Mouse (Mus musculus) heart, postnatal 0 days (tissue): ENCODE measurements around the gene Nppa. TPM values are rescaled to one million over a fixed set of nuclear protein-coding genes. Genes with fewer than 3 reads are reported as not detected.
"Not testable (repeated sequence)": the region's sequence is repeated elsewhere in the genome, so short reads cannot be mapped to it uniquely, and the experiment has no call there.

Experiments
- ATAC-seq: fragments of 200-750 bp; cut with Nextera tagmentation; 2 replicates; pipeline ENCODE4 v1.8.0; 2017; ENCODE audit warnings: low read depth, moderate number of reproducible peaks, moderate library complexity; ENCODE audit not compliant: insufficient read depth
- DNase-seq: peaks from one replicate; pipeline ENCODE4 v3.0.0-alpha.2; 2016; ENCODE audit warnings: low spot score
- H3K27ac ChIP-seq: fragments of 300-500 bp; sonication (generic); 2 replicates; pipeline ENCODE4 v1.5.1; 2014; ENCODE audit warnings: low read depth, mild to moderate bottlenecking
- H3K27me3 ChIP-seq: fragments of 300-500 bp; sonication (generic); 2 replicates; pipeline ENCODE4 v1.6.1; 2014; ENCODE audit warnings: low read length, mixed read lengths; ENCODE audit not compliant: control insufficient read depth, insufficient read depth
- H3K36me3 ChIP-seq: fragments of 300-500 bp; sonication (generic); replicated peaks from 2 replicates; pipeline ENCODE4 v1.6.1; 2014; ENCODE audit warnings: low read length, mixed read lengths; ENCODE audit not compliant: control insufficient read depth, insufficient read depth
- H3K4me1 ChIP-seq: fragments of 300-500 bp; sonication (generic); 2 replicates; pipeline ENCODE4 v1.6.1; 2014; ENCODE audit warnings: antibody characterized with exemption; ENCODE audit not compliant: control insufficient read depth, insufficient read depth
- H3K4me2 ChIP-seq: fragments of 300-500 bp; sonication (generic); 2 replicates; pipeline ENCODE4 v1.6.1; 2014; ENCODE audit warnings: low read depth, mild to moderate bottlenecking, low read length, moderate library complexity
- H3K4me3 ChIP-seq: fragments of 300-500 bp; sonication (generic); 2 replicates; pipeline ENCODE4 v1.5.1; 2014; ENCODE audit warnings: low read depth, low read length
- H3K9ac ChIP-seq: fragments of 300-500 bp; sonication (generic); replicated peaks from 2 replicates; pipeline ENCODE4 v1.6.1; 2014; ENCODE audit warnings: low read depth, low read length, mixed read lengths
- H3K9me3 ChIP-seq: fragments of 300-500 bp; sonication (generic); replicated peaks from 2 replicates; pipeline ENCODE4 v1.6.1; 2016; ENCODE audit warnings: low read length; ENCODE audit not compliant: control insufficient read depth
- CTCF ChIP-seq: IDR thresholded peaks from 2 replicates; pipeline ENCODE4 v1.5.1; 2016; ENCODE audit warnings: antibody characterized with exemption, control low read depth, low read depth
- EP300 ChIP-seq: IDR thresholded peaks from 2 replicates; pipeline ENCODE4 v1.6.1; 2016; ENCODE audit warnings: antibody characterized with exemption, low read depth
- WGBS: fragments of 180-500 bp; shearing (Covaris S2); extraction: QIAGEN DNeasy Blood & Tissue Kit; methylation state at CpG from one replicate; pipeline ENCODE4 v1.1.7; 2014; 5-methylcytosine and 5-hydroxymethylcytosine counted together
- polyA plus RNA-seq: library from polyadenylated mRNA; unstranded; fragments of >200 nt; fragmentation: Nextera tagmentation; extraction: Ambion mirVana; gene quantifications from 2 replicates; pipeline ENCODE4 v1.2.1, GENCODE M21; 2015
- total RNA-seq: library from RNA; depleted of rRNA; stranded (reverse); fragments of >200 nt; gene quantifications from 2 replicates; pipeline ENCODE4 v1.2.3, GENCODE M21; 2014; ENCODE audit warnings: low replicate concordance

Nppa gene
- total and polyA plus RNA-seq, 2 experiments from 2014 or later: 2,556 to 10,119 TPM

- DNase-seq: no peak
Observed at GRCm38 (mm10) chr4:148039254-148040028, 38.9 kb downstream of the Nppa start.

DNA sequence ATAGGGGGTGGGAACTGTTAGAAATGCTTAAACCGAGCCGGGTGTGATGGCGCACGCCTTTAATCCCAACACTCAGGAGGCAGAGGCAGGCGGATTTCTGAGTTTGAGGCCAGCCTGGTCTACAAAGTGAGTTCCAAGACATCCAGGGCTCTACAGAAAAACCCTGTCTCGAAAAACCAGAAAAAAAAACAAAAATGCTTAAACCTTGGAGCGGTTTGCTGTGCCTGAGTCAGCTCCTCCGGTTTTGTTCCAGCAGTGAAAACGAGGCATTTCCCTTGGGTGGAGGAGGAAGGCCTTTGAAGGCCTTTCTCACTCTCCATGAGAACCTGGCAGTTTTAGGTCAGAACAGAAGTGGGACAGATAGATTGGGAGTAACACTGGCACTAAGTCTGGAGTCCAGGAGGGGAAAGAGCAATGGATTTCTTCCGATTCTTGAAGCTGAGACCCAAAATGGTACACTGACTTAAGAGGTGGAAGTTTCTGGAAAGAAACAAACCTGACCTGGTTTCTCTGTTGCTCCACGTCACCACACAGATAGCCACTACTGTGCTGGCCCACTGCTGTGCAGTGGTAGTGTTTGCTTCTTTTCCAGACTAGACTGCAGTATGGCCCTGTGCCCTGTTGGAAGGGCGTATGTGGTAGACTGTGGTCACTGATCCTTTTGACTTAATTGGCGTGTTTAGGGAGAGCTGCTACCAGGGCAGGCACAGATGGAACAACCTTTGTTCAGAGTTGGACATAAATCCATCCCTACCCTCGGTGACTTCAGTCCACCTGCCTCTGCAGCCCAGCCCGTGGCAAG lies 39.7 kb downstream of the Nppa start:
- no peak for DNase-seq
- H3K4me1 ChIP-seq: peaks cover 35% of the 10 kb centered on the region
- 62% methylated on average over 15 of the region's 15 CpGs for WGBS

More at GRCm38 (mm10) chr4:148039254-148040028, 38.9 kb downstream of the Nppa start:
- Histone ChIP-seq H3K9ac (peak overlapping the region; percentile 64), H3K4me2 (peak overlapping the region; percentile 83), H3K27ac (peak overlapping the region; percentile 86), H3K4me3 (peak overlapping the region; percentile 71), H3K4me1 (peaks cover 35% of the 10 kb centered on the region), H3K27me3 (no peaks in the 10 kb centered on the region), H3K9me3 (no peaks in the 10 kb centered on the region), H3K36me3 (peaks cover 17% of the 10 kb centered on the region)
- peak; percentile 17; the same call in 1 of the 2 replicates for TF ChIP-seq CTCF
- TF ChIP-seq EP300: no peak
- ATAC-seq: no peak
- WGBS: 23% methylated on average over 19 of the region's 19 CpGs

DNA sequence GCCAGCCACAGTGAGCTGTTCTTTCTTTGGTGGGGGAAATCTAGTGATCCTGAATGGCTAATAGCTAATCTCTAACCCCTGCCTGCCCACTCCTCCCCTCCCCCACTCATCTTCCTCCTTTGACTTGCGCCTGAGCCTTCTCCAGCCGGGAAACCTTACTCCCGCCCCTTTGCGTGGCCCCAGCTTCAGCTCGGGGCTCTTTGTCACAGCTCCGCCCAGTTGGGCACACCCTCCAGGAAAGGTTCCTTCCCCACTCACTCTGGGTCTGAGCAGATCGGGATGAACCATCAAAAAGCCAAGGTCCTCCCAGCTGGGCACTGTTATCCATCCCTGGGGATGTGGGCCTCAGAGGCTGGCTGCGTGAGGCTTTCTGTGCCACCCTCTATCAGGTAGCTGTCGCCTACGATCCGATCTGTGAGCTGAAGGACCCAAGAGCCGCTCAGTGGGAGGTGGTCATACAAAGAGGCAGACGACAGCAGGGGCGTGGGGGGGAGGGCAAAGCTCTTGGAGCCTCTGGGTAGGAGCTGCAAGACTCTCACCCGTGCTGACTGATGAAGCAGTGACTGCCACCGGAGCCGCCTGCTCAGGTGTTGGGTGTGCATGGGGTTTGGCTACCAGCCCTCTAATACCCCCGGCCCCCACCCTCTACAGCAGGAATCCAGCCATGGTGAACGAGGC lies 40.5 kb downstream of the Nppa start:
- DNase-seq: peak; percentile 55
- H3K36me3 ChIP-seq: peaks cover 26% of the 10 kb centered on the region
- H3K9ac ChIP-seq: peak overlapping the region; percentile 49
- peaks cover 35% of the 10 kb centered on the region for H3K4me1 ChIP-seq
- peak overlapping the region; percentile 83 for H3K4me2 ChIP-seq
- H3K4me3 ChIP-seq: peak overlapping the region; percentile 54
- TF ChIP-seq CTCF (no peak), EP300 (no peak)
- peak overlapping the region; percentile 86 for H3K27ac ChIP-seq
- 1% methylated on average over 19 of the region's 19 CpGs for WGBS
- no peaks in the 10 kb centered on the region for H3K27me3 ChIP-seq
- ATAC-seq: peak; percentile 10; the same call in 1 of the 2 replicates
- H3K9me3 ChIP-seq: no peaks in the 10 kb centered on the region

More for the DNA sequence above, 39.7 kb downstream of the Nppa start:
- ATAC-seq: no peak
- TF ChIP-seq CTCF (no peak), EP300 (no peak)
- no peaks in the 10 kb centered on the region for H3K9me3 ChIP-seq
- no peak overlapping the region; the same call in 1 of the 2 replicates for H3K9ac ChIP-seq
- peak overlapping the region; percentile 71 for H3K4me3 ChIP-seq
- H3K27ac ChIP-seq: peak overlapping the region; percentile 86
- H3K4me2 ChIP-seq: peak overlapping the region; percentile 83
- peaks cover 18% of the 10 kb centered on the region for H3K36me3 ChIP-seq
- H3K27me3 ChIP-seq: no peaks in the 10 kb centered on the region

- H3K9ac ChIP-seq: peak overlapping the region; percentile 49
- peak overlapping the region; percentile 83 for H3K4me2 ChIP-seq
- TF ChIP-seq CTCF (no peak), EP300 (no peak)
- H3K4me1 ChIP-seq: peaks cover 35% of the 10 kb centered on the region
- H3K9me3 ChIP-seq: no peaks in the 10 kb centered on the region
- no peaks in the 10 kb centered on the region for H3K27me3 ChIP-seq
- DNase-seq: peak; percentile 55
- H3K4me3 ChIP-seq: peak overlapping the region; percentile 54
- 5% methylated on average over 16 of the region's 16 CpGs for WGBS
- H3K27ac ChIP-seq: peak overlapping the region; percentile 86
- H3K36me3 ChIP-seq: peaks cover 27% of the 10 kb centered on the region
- ATAC-seq: no peak
Observed at GRCm38 (mm10) chr4:148041611-148042191, 41.2 kb downstream of the Nppa start.

DNA sequence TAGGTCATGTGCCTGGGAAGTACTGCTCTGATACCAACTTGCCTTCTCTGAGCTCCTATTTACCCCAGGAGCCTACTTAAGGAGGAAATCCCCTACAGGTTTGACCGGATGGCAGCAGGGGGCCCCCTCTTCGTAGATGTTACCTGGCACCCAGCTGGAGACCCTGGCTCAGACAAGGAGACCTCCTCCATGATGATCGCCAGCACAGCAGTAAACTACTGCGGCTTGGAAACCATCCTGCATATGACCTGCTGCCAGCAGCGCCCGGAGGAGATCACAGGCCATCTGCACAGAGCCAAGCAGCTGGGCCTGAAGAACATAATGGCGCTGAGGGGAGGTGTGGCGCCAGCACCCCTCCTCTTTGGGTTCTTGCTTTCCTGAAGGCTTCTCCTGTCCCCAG lies 42.8 kb downstream of the Nppa start:
- DNase-seq, H3K4me3 ChIP-seq, ATAC-seq, H3K9ac ChIP-seq, H3K4me2 ChIP-seq, H3K27me3 ChIP-seq, H3K27ac ChIP-seq, H3K9me3 ChIP-seq: not testable (repeated sequence)
- 76% methylated on average over 7 of the region's 8 CpGs for WGBS
- peaks cover 27% of the 10 kb centered on the region for H3K4me1 ChIP-seq
- peaks cover 39% of the 10 kb centered on the region for H3K36me3 ChIP-seq
